Mouse (Mus musculus): ENCODE data around the gene Scamp4.
A peak's percentile ranks its signal among the peaks of the same experiment; 100 is the strongest.

Gene Scamp4

GRCm38 (mm10) chr10:80602698-80603325 lies at the start of gene Scamp4, which contains the start of gene Adat3:
Gene Scamp4 (plus strand): TSS chr10:80602872.
Gene Adat3 (plus strand): TSS chr10:80602880.
- peak; percentile 72 for DNase-seq (ENCODE audit: low spot score)

- no peak for DNase-seq (ENCODE audit: low spot score)
These were observed 49.1 kb upstream of the Scamp4 start for GRCm38 (mm10) chr10:80553575-80553974.

DNA sequence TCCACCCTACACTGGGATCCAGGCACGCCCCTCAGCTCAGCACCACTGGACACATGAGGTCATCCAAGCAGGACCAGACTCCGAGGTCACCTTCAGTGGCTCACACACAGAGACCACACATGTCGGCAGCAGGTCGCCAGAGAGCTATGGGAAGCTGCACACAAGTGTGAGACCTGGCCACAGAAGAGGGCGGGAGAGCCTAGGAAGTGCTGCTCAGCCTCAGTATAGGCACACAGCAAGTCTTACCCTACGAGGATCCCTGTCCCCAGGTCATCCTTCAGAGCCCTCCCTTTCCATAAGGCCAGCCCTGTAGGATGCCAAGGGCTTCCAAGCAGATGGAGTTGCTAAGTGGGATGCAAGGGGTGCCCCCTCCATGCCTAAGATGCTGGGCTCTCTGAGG lies 48.7 kb upstream of the Scamp4 start:
- DNase-seq (ENCODE audit: low spot score) = no peak

GRCm38 (mm10) chr10:80557346-80557965 lies 45.2 kb upstream of the Scamp4 start:
- no peak for DNase-seq (ENCODE audit: low spot score)

DNA sequence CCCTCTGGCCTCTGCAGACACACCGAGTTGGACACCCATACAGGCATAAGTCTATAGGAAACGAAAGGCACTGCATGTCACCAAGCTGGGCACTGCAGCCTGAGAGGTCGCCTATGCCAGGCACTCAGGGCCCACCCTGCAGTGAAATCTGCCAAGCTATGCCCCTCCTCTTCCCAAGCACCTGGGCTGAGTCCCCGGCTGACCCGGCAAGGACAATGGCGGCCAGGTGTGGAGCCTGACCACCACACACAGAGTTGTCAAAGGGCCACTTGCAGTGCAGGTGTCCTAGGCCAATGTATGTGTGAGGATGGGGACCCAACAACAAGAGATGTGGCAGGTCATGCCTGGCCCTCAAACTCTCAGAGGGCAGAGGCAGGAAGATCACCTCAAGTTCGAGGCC lies 43.2 kb upstream of the Scamp4 start:
- DNase-seq (ENCODE audit: low spot score) = no peak

GRCm38 (mm10) chr10:80560621-80561020 lies 42.1 kb upstream of the Scamp4 start:
- no peak for DNase-seq (ENCODE audit: low spot score)

DNA sequence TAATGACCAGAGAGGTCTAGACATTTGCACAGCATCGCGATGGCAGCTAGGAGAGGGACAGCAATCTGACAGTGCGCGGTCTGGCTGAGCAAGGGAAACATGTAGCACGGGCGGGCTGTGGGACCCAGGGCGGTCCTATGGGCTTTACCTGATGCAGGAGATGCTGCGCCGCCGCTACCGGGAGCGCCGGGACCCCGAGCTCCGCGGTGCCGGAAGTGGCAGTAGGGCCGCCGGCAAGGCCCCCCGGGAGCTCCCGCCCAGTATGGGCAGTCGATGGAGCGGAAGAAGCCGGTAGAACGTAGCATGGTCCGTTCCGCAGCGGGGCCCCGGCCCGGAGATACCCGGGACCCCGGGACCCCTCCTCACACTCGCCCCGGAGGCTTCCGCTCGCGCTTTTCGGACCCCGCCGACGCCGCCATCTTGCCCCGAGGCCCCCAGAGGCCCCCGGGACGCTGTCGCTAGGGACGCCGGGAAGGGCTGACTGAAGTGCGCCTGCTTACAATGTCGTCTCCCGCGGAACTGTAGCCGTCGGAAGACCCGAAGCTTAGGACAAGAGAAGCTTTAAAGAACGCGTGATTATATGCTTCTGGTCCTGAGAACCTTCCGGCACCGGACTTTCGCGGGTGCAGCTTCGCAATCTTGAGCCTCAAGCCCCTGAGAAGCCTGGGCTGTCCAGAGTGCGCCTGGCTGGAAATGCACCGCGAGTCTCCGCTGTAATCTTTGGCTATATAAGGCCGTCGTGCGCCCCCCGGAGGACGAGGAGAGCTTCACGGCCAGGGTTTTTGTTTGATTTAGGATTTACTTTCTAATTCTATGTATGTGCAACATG lies 41.3 kb upstream of the Scamp4 start, which contains the start of gene Rexo1:
Gene Rexo1, minus strand, starts transcription at position 445 of the 829 bp plus-strand sequence.
- peak; percentile 72 for DNase-seq (ENCODE audit: low spot score)

DNA sequence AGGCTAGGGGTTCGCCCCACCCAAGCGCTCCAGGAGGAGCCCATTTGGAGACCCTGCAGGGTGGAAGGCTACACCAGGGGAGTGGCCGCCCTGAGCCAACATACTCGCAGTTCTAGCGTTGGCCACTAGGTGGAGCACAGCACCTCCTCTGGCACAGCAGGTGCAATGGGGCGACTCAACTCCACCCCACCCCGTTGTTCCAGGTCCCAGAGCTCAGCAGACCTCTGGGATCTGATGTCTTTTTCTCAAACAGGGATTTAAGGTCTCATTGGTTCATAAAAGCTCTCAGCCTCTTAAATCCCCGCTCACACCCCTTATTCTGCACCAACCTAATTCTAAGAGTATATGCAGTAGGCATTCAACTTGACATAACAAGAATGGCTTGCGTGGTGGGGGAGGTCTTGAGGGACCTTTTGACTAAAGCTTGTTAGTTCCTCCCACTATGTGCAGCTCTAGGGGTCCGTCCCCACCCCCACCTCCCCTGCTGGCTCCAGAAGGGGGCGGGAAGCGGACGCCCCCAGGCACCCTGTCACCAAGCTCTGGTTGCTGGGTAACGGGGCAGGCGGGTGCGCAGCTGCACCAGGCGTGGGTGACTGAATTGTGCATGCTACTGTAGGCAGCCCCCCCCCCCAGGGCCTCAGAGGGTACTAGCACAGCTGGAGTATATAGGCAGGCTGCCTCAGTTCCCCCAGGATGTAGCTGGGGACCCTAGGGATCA lies 36.1 kb upstream of the Scamp4 start:
- peak; percentile 57 for DNase-seq (ENCODE audit: low spot score)

GRCm38 (mm10) chr10:80568876-80569275 lies 33.8 kb upstream of the Scamp4 start:
- no peak for DNase-seq (ENCODE audit: low spot score)

DNA sequence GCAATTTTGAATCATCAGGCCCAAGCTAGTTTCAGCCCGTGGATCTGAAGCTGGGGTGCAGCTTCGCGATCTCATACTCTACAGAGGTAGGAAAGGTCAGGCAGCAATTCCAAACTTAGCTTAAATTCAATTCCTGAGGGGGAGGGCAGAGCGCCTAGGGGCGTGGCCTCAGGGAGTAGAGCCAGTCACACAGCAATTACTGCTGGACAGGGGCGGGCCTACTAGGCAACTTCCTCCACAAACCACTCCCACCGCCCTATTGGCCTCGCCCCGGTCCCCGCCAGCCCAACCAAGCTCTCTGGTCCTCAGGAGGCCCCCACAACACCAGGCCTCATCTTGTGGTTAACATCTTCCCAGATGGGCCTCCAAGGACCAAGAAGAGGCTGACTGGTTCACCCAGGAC lies 33.0 kb upstream of the Scamp4 start:
- no peak for DNase-seq (ENCODE audit: low spot score)

DNA sequence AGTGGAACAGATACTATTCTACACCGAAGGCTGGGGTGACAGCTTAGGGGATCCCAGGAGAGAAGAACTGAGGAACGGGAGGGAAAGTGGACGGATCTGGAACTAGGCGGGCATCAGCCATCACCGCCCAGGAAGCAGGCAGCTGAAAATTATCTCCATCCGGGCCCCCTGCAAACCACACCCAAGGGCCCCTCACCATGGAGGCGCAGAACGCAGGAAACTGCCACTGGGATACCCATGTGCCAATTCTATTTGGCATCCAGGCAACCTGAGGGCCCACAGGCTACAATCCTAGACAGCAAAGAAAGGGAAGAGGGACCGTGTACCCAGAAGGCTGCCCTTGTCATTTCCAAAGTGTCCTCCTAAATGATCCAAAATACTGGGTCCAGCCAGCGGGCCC lies 32.3 kb upstream of the Scamp4 start:
- no peak for DNase-seq (ENCODE audit: low spot score)

DNA sequence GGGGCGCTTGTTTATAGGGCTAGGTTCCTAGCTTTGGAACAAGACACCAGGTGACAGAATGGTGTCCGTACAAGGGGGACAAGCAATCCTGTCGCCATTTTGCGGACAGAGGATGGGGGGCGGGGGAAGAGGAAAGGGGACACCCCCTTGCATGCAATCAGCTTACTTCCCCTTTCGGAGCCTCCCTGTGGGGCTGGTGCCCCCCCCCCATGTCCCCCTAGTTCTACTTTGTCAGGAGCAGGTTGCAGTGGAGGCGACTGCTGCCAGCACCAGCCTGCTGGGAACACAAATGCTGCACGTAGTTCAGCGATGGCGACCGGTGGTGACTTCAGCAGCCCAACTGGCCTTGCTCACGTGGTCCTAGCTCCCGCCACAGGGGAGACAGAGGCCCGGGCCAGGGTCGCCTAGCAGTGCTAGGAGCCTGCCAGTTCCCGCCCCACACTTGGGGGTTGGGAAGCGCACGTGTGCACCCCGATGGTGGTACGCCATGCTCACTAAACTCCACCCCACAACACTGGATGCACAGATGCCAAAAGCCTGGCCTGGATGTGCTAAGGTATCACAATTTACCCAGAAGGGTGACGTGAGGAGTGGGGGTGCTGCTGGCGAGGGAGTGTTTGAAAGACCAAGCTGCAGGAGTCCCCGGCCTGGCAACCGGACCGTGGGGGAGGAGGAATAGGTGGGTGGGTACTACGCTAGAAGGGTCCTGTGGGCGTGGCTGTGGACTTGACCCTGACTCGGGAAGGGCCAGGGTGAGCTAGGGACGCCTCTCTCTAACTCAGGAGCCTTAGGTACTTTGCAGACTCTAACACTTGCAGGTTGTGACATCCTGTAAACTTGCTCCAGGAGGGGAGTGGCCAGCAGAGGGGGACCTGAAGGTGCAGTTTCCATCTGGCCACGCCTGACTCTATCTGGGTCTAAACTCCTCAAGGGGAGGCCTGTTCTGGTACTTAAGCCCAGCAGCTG lies 31.5 kb upstream of the Scamp4 start:
- no peak for DNase-seq (ENCODE audit: low spot score)

GRCm38 (mm10) chr10:80572477-80572876 lies 30.2 kb upstream of the Scamp4 start:
- no peak for DNase-seq (ENCODE audit: low spot score)

GRCm38 (mm10) chr10:80573944-80574343 lies 28.7 kb upstream of the Scamp4 start:
- no peak for DNase-seq (ENCODE audit: low spot score)

GRCm38 (mm10) chr10:80574896-80575295 lies 27.8 kb upstream of the Scamp4 start:
- no peak for DNase-seq (ENCODE audit: low spot score)

DNA sequence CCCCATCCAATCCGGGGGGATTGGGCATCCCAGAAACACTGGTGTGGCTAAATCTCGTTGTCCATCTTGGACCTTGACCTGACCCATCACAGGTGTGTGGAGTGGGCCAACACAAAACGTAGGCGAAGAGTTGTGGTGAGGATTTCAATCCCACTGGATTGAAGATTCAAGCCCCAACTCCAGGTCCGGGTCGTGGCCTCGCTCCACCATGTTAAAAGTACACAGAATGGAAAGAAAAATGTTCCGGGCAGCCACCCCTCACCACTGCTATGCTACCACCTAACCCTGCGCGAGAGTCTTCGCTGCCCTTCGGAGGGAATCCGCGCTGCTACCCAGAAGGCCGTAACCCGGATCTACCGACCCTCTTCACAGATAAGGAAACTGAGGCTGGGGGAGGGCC lies 26.7 kb upstream of the Scamp4 start:
- no peak for DNase-seq (ENCODE audit: low spot score)

GRCm38 (mm10) chr10:80576351-80577194 lies 26.1 kb upstream of the Scamp4 start:
- DNase-seq (ENCODE audit: low spot score) = no peak

- peak; percentile 96 for DNase-seq (ENCODE audit: low spot score)
These were observed 25.2 kb upstream of the Scamp4 start, which contains the start of gene Klf16 for GRCm38 (mm10) chr10:80577195-80578130. Gene Klf16 (minus strand): TSS chr10:80577321.

Measured in urinary bladder, postnatal 10 days (tissue).